Mouse (Mus musculus): Measurements from ENCODE around the gene Vac14. TPM values are rescaled to one million over a fixed set of nuclear protein-coding genes. Genes with fewer than 3 reads are reported as not detected.

Vac14 gene
- polyA plus RNA-seq, 1 experiment = 63.4 TPM

GRCm38 (mm10) chr8:110767261-110767660, 148.9 kb downstream of the Vac14 start:
- TF ChIP-seq GATA1 (IDR thresholded peaks at IDR 0.05; ENCODE audit: low read length) = no peak

Other genes with a start within 250 kb of the Vac14 start
- 0.89 and 0.90 TPM in 2 replicates for gene Mtss1l, start 102.9 kb downstream of the Vac14 start, polyA plus RNA-seq (2012)
- gene Il34, start 187.3 kb downstream of the Vac14 start, polyA plus RNA-seq (2012) = not detected in 2 replicates
- gene Cog4, start 228.0 kb downstream of the Vac14 start, polyA plus RNA-seq (2012) = 20.8 and 31.7 TPM in 2 replicates
- 7.1 and 8.9 TPM in 2 replicates for gene Sf3b3, start 228.2 kb downstream of the Vac14 start, polyA plus RNA-seq (2012)

Measured in G1E-ER4 (cell line).